Mouse (Mus musculus) limb, embryonic 15.5 days (tissue): Measurements from ENCODE around the gene Rusc1. TPM values are rescaled to one million over a fixed set of nuclear protein-coding genes. Genes with fewer than 3 reads are reported as not detected.
A peak's percentile ranks its signal among the peaks of the same experiment; 100 is the strongest.
"Not testable (repeated sequence)": the region's sequence is repeated elsewhere in the genome, so short reads cannot be mapped to it uniquely, and the experiment has no call there.

Experiments used
- ATAC-seq: fragments of 200-750 bp; cut with Nextera tagmentation; 2 replicates; pipeline ENCODE4 v1.8.0; 2017; ENCODE audit warnings: low read depth, moderate TSS enrichment; ENCODE audit not compliant: insufficient number of reproducible peaks, low FRiP score, low TSS enrichment
- H3K27ac ChIP-seq: fragments of 300-500 bp; sonication (generic); 2 replicates; pipeline ENCODE4 v1.5.1; 2015; ENCODE audit warnings: moderate library complexity, mild to moderate bottlenecking, inconsistent platforms
- H3K27me3 ChIP-seq: fragments of 300-500 bp; sonication (generic); 2 replicates; pipeline ENCODE4 v1.6.1; 2015; ENCODE audit warnings: inconsistent platforms
- H3K36me3 ChIP-seq: fragments of 300-500 bp; sonication (generic); 2 replicates; pipeline ENCODE4 v1.6.1; 2015; ENCODE audit warnings: inconsistent platforms
- H3K4me1 ChIP-seq: fragments of 300-500 bp; sonication (generic); 2 replicates; pipeline ENCODE4 v1.6.1; 2015; ENCODE audit warnings: inconsistent platforms
- H3K4me2 ChIP-seq: fragments of 300-500 bp; sonication (generic); 2 replicates; pipeline ENCODE4 v1.6.1; 2015; ENCODE audit warnings: mild to moderate bottlenecking, inconsistent platforms
- H3K4me3 ChIP-seq: fragments of 300-500 bp; sonication (generic); 2 replicates; pipeline ENCODE4 v1.5.1; 2015; ENCODE audit warnings: mild to moderate bottlenecking, inconsistent platforms
- H3K9ac ChIP-seq: fragments of 300-500 bp; sonication (generic); 2 replicates; pipeline ENCODE4 v1.6.1; 2015; ENCODE audit warnings: inconsistent platforms
- H3K9me3 ChIP-seq: fragments of 300-500 bp; sonication (generic); 2 replicates; pipeline ENCODE4 v1.6.1; 2016; ENCODE audit warnings: inconsistent platforms
- WGBS: fragments of 180-500 bp; shearing (Covaris S2); methylation state at CpG from one replicate; pipeline ENCODE4 v1.1.7; 2015; 5-methylcytosine and 5-hydroxymethylcytosine counted together
- polyA plus RNA-seq: library from polyadenylated mRNA; unstranded; fragments of >200 nt; fragmentation: Nextera tagmentation; extraction: Ambion mirVana; gene quantifications from 2 replicates; pipeline ENCODE4 v1.2.1, GENCODE M21; 2015

Gene Rusc1
- polyA plus RNA-seq, 1 experiment from 2014 or later = 31.1 TPM

DNA sequence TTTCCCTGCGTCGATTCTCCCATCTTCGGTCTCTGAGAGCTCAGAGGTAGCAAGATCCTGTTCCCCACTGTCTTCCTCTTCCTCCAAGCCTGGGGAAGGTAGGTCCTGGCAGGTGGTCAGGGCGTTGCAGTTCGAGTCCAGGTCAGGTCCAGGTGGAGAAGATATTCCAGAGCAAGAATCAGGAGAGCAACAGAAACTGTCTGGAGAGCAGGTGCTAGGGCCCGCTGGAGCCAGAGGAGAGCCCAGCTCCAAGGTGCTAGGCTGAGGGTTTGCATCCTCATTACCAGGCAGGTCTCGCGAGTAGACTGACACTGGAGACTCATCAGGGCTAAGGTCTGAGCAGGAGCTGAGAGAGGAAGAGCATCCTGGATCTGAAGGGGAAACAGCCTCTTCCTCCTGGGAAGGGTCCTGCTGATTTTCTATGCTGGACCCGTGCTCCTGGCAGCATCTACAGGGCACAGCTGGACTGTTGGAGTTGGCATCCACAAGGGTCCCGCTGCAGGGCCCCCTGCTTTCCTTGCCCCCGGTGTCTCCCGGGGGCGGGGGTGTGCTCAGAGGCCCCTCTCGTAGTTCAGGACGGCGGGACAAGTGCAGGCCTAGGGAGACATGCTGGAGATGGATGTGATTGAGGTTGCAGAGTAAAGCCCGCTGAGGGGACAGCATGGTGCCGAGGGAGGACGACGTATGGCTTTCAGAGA is 1.2 kb downstream of the Rusc1 start:
- H3K9me3 ChIP-seq = no peaks in the 10 kb centered on the region

DNA sequence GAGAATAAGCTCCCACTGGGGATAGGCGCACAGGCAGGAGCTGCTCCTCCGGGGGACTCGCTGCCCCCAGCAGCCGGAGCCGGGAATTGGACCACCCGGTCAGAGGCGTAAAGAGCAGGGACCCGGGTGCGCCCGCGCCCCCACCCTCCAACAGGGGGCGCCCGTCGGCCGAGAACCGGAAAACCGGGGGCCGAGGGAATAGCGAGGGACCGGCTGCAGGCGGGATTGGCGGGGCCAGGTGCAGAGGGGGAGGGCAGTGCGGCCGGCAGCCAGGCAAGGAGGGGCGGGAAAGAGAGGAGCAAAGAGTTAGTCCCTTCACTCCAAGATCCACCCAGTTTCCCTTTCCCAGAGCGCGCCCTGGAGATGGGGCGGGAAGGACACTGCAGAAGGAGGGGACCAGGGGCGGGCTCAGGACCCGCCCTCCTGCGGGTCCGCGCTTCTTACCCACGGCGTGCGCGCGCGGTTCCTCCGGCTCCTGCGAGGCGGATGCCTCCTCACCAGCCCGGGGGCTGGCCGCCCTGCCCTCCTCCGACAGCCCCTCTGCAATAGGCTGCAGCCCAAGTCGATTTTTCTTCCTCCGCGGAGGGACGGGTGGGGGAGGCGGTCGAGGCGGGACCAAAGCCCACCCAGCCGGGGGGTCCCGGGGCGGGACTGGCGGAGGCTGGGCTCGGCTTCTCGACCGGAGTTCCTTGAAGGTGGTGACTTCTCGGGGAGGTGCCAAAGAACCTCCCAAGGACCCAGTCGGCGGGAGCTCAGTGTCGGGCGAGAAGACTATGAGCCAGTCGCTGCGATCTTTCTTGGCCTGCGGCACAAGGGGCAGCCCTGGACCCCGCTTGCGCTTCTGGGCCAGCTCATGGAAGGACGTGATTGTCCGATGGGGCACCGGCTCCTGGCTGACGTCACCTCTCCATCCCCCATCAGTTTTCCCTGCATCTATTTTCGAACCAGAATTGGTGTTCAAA is 2.1 kb downstream of the Rusc1 start:
- peak; percentile 83 for ATAC-seq
- H3K36me3 ChIP-seq = peaks cover 43% of the 10 kb centered on the region
- no peaks in the 10 kb centered on the region for H3K9me3 ChIP-seq
- H3K4me3 ChIP-seq = peak overlapping the region; percentile 65
- peak overlapping the region; percentile 97 for H3K4me2 ChIP-seq
- WGBS = under 1% methylated on average over 70 of the region's 74 CpGs
- H3K9ac ChIP-seq = peak overlapping the region; percentile 57
- peaks cover 11% of the 10 kb centered on the region; the same call in 1 of the 2 replicates for H3K27me3 ChIP-seq
- H3K27ac ChIP-seq = peak overlapping the region; percentile 93
- peaks cover 50% of the 10 kb centered on the region for H3K4me1 ChIP-seq

More for the DNA sequence above, 1.2 kb downstream of the Rusc1 start:
- Histone ChIP-seq H3K27ac (peak overlapping the region; percentile 93), H3K36me3 (peaks cover 44% of the 10 kb centered on the region), H3K9ac (peak overlapping the region; percentile 57), H3K4me2 (peak overlapping the region; percentile 97), H3K4me3 (peak overlapping the region; percentile 65), H3K27me3 (peaks cover 11% of the 10 kb centered on the region; the same call in 1 of the 2 replicates), H3K4me1 (peaks cover 47% of the 10 kb centered on the region)
- 13% methylated on average over 20 of the region's 20 CpGs for WGBS
- no peak for ATAC-seq

DNA sequence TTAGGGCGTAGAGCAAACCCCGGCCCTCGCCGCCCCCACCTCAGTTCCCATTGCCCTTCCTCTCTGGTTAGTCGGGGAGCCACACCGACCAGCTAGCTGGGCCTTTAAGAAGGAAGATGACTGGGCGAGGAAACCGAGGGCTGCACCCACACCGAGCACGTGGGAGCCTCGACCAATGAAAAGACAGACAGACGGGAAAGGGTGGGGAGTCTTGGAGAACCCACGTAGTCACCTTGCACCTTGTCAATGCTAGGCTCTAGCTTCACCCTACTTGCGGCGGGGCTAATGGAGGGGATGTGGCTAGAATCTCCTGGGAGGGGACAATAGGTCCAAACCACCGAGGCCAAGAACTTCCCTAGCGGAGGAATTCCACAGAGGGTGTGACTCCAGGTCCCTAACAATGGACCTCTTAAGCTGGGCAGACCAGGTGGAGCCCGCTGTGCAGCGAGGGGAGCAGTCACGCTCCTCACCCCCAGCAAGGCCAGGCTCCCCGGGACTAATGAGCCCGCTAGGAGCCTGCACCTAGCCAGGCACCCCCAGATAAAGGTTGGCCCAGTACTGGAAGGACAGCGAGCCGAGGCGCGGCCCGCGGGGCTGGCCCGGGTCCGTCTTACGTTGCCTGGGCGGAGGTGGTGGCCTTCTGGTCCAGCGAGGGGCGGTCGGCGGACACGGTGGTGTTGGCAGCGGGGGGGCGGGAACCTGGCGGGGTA is 3.1 kb downstream of the Rusc1 start:
- peaks cover 39% of the 10 kb centered on the region for H3K36me3 ChIP-seq
- peaks cover 50% of the 10 kb centered on the region for H3K4me1 ChIP-seq
- H3K4me3 ChIP-seq = peak overlapping the region; percentile 65
- peak overlapping the region; percentile 93 for H3K27ac ChIP-seq
- WGBS = 1% methylated on average over 40 of the region's 40 CpGs
- peak; percentile 73 for ATAC-seq
- H3K9me3 ChIP-seq = no peaks in the 10 kb centered on the region
- H3K4me2 ChIP-seq = peak overlapping the region; percentile 97
- peaks cover 11% of the 10 kb centered on the region; the same call in 1 of the 2 replicates for H3K27me3 ChIP-seq
- H3K9ac ChIP-seq = peak overlapping the region; percentile 57

DNA sequence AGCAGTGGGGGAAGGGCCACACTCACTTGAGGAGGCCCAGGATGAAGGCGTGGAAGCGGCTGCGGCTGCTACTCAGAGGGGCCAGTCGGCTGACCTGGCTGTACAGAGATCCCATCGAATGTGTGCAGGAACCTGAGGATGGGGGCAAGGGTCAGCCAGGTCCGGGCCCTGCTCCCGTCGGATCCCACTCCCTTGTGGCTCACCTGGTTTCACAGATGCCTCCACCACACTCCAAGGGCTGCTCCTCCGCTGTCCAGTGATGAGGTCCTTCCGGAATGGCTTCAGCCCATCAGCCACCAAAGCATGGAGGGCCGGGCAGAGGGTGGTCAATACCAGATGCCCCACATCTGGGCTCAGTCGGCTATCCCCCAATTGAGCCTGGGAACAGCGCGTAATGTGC is 4.1 kb downstream of the Rusc1 start:
- no peak for ATAC-seq
- H3K9ac ChIP-seq = peak overlapping the region; percentile 24; the same call in 1 of the 2 replicates
- peak overlapping the region; percentile 65 for H3K4me3 ChIP-seq

DNA sequence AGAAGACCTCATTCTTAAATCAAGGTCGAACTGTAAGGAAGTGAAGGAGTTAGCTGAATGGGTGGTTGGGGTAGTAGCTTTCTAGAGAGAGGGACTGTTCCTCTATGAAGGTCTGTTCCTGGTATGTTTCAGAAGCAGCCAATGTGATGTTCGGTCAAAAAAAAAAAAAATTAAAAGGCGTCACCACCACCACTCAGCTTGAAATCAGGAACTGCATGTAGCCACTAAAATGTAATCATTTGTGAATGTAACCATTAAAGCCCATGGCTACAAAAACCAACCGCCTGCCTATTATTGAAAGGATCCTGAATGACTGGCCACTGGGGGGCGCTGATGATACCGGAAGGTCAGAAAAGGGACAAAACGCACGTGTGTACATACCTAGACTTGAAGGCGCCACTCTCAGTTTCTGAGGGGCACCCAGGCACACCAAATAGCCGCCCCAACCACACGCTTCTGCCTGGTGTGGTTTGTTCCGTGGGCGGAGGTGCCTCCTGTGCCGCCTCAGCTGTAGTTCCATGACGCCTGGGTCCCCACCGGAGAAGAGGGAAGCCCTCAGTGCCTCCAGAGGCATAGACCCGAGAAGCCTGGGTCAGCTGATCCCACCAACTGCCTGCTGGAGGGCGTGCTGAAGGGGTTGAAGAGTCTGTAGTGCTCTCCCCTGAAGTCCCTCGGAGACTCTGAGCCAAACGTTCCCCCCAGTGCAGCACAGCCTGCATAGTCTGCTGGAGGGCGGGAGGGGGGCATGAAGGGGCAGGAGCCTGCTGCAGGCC is 5.6 kb downstream of the Rusc1 start:
- Histone ChIP-seq H3K9ac (no peak overlapping the region), H3K27me3 (peaks cover 5% of the 10 kb centered on the region; the same call in 1 of the 2 replicates), H3K36me3 (peaks cover 37% of the 10 kb centered on the region), H3K27ac (peak overlapping the region; percentile 33; the same call in 1 of the 2 replicates), H3K9me3 (no peaks in the 10 kb centered on the region), H3K4me2 (peak overlapping the region; percentile 31), H3K4me1 (peaks cover 39% of the 10 kb centered on the region), H3K4me3 (peak overlapping the region; percentile 1; the same call in 1 of the 2 replicates)
- no peak for ATAC-seq
- 17% methylated on average over 21 of the region's 21 CpGs for WGBS

More for the DNA sequence above, 4.1 kb downstream of the Rusc1 start:
- Histone ChIP-seq H3K4me1 (peaks cover 48% of the 10 kb centered on the region), H3K4me2 (peak overlapping the region; percentile 97), H3K27me3 (peaks cover 11% of the 10 kb centered on the region; the same call in 1 of the 2 replicates), H3K9me3 (no peaks in the 10 kb centered on the region), H3K27ac (no peak overlapping the region), H3K36me3 (peaks cover 36% of the 10 kb centered on the region)
- WGBS = 58% methylated on average over 14 of the region's 14 CpGs

DNA sequence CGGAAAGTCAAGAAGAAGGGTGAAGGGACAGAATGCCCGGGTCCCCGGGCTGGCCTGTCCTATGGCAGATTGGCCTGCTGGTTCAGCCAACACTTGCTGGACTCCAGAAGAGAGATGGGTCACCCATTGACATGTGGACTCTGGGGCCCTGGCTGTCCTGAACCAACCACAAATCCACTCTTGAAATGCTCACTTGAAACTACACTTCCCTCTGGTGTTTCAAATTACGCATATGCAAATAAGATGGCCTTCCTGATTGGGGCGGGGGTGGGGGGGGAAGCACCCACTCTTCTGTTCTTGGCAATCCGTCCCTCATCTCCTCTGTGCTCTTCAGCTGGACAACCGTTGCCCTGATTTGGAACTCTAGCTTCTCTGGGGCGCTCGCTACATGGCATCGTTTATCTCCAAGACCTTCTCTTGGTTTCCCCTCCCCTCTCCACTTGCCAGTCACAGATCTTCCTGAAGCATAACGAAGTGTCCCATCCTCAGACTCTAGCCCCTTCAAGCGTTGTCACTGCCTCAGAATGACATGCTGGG is 8.4 kb downstream of the Rusc1 start:
- Histone ChIP-seq H3K9me3 (no peaks in the 10 kb centered on the region), H3K9ac (no peak overlapping the region), H3K36me3 (peaks cover 44% of the 10 kb centered on the region), H3K4me2 (no peak overlapping the region), H3K27ac (no peak overlapping the region), H3K27me3 (no peaks in the 10 kb centered on the region), H3K4me3 (no peak overlapping the region), H3K4me1 (peaks cover 25% of the 10 kb centered on the region)
- 86% methylated on average over 12 of the region's 12 CpGs for WGBS
- ATAC-seq = no peak

DNA sequence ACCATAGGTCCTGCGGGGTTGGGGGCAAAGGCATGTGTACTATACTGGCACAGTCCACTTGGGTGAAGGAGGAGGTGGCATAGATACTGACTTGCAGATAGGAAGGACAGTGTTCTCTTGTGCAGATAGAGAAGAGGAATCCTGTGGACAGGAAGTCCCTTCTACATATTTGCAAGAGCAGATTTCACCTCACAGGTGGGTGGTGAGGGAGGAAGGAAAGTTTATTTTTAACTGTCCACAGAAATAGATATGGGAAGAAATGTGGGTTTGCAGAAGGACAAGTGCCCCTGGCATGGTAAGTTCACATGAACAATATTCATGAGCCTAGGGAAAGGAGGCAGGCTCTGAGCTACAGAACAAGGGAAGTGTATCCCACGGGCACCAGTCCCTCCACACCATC is 9.0 kb downstream of the Rusc1 start:
- WGBS = 63% methylated on average over 2 of the region's 2 CpGs

DNA sequence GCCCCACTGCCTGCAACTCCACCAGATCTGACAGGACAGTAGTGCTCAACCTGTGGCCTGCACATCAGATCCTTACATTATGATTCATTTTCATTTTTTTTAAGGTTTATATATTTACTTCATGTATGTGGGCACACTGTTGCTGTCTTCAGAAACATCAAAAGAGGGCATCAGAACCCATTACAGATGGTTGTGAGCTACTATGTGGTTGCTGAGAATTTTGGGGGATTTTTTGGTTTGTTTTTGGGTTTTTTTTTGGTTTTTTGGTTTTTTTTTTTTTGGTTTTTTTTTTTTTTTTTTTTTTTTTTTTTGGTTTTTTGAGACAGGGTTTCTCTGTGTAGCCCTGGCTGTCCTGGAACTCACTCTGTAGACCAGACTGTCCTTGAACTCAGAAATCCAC is 10.8 kb downstream of the Rusc1 start:
- H3K9ac ChIP-seq, H3K27me3 ChIP-seq, H3K4me2 ChIP-seq, H3K4me3 ChIP-seq, ATAC-seq, H3K4me1 ChIP-seq, H3K27ac ChIP-seq, H3K9me3 ChIP-seq: not testable (repeated sequence)
- peaks cover 49% of the 10 kb centered on the region for H3K36me3 ChIP-seq

More for the DNA sequence above, 9.0 kb downstream of the Rusc1 start:
- H3K9me3 ChIP-seq = no peaks in the 10 kb centered on the region
- no peak for ATAC-seq
- no peak overlapping the region for H3K9ac ChIP-seq
- H3K27ac ChIP-seq = no peak overlapping the region
- peaks cover 50% of the 10 kb centered on the region for H3K36me3 ChIP-seq
- H3K4me1 ChIP-seq = peaks cover 21% of the 10 kb centered on the region
- no peak overlapping the region for H3K4me2 ChIP-seq
- H3K4me3 ChIP-seq = no peak overlapping the region
- no peaks in the 10 kb centered on the region for H3K27me3 ChIP-seq

DNA sequence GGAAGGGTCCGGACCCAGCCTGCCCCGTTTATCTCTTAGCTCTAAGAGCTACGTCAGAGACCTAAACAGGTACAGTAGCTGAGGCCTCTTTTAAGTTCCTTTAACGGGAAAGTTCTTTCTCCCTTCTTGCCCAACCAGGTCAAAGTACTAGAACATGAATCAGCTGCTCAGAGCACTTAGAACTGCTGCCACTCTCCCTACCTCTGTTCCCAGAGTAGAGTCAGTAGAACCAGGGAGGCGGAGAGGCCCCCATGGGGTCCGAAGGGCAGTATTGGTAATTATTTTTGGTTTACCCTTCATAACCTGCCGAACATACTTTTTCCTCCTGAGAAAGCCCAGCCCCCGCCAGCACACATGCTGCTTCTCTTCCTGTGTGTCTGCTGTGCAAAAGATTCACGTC is 15.7 kb downstream of the Rusc1 start:
- Histone ChIP-seq H3K27ac (no peak overlapping the region), H3K36me3 (peaks cover 68% of the 10 kb centered on the region), H3K4me3 (no peak overlapping the region), H3K4me1 (no peaks in the 10 kb centered on the region), H3K9ac (no peak overlapping the region), H3K27me3 (no peaks in the 10 kb centered on the region), H3K4me2 (no peak overlapping the region), H3K9me3 (no peaks in the 10 kb centered on the region)
- WGBS = 88% methylated on average over 9 of the region's 9 CpGs
- ATAC-seq = no peak

DNA sequence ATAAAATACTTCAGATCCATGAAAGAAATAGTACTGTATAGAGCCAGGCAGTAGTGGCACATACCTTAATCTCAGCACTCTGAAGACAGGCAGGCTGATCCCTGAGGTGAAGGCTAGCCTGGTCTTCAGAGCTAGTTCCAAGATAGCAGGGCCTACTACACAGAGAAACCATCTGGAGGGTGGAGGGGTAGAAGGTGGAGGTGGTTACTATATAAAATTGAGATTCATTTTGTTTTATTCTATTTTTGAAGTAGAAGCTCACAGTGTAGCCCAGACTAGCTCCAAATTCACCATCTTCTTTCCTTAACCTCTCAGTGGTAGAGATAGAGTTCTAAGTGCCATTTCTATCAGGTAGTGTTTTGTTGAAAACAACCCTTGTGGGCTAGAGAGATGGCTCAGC is 25.8 kb downstream of the Rusc1 start:
- Histone ChIP-seq H3K4me1 (no peaks in the 10 kb centered on the region), H3K36me3 (peaks cover 91% of the 10 kb centered on the region)
- ATAC-seq = no peak

DNA sequence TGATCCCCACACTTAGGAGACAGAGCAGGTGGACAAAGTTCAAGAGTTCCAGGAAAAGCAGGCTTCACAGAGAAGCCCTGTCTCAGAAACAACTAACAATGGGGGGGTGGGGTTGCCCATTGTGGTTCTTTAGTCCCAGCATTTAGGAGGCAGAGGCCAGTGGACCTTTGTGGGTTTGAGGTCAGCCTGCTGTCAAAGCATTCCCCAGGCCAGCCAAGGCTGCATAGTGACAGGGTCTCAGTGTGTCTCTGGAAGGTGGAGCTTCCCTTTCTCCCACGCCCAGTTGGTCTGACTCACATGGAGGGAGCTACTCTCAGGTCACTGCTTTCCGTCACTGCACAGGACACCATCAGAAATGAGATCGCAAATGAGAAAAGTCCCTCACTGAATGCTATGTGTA is 31.4 kb downstream of the Rusc1 start:
- Histone ChIP-seq H3K4me3 (no peak overlapping the region), H3K9ac (no peak overlapping the region), H3K4me1 (no peaks in the 10 kb centered on the region), H3K9me3 (no peaks in the 10 kb centered on the region), H3K27ac (no peak overlapping the region), H3K4me2 (no peak overlapping the region), H3K27me3 (no peaks in the 10 kb centered on the region), H3K36me3 (peaks cover 85% of the 10 kb centered on the region)
- 75% methylated on average over 3 of the region's 3 CpGs for WGBS
- no peak for ATAC-seq

More for the DNA sequence above, 25.8 kb downstream of the Rusc1 start:
- no peak overlapping the region for H3K4me3 ChIP-seq
- no peak overlapping the region for H3K27ac ChIP-seq
- H3K9me3 ChIP-seq = no peaks in the 10 kb centered on the region
- H3K9ac ChIP-seq = no peak overlapping the region
- no peak overlapping the region for H3K4me2 ChIP-seq
- no peaks in the 10 kb centered on the region for H3K27me3 ChIP-seq
